Mouse (Mus musculus) megakaryocyte, embryonic 14.5 days (primary cell): ENCODE measurements around the gene Kctd20.

Source experiments
- FLI1 ChIP-seq: IDR thresholded peaks from 2 replicates; pipeline ENCODE4 v1.6.1; 2012; ENCODE audit warnings: low read length, inconsistent platforms, mixed read lengths
- GATA1 ChIP-seq: IDR thresholded peaks from 3 replicates; pipeline ENCODE4 v1.6.1; 2012; ENCODE audit warnings: mixed read lengths, low read length, inconsistent platforms, borderline replicate concordance

- TF ChIP-seq GATA1 (no peak), FLI1 (no peak)
Measured at GRCm38 (mm10) chr17:28922096-28922495, 29.7 kb upstream of the Kctd20 start.
